Mouse (Mus musculus): ENCODE data around the gene Heyl. TPM values are rescaled to one million over a fixed set of nuclear protein-coding genes. Genes with fewer than 3 reads are reported as not detected.
"Not testable (repeated sequence)": the region's sequence is repeated elsewhere in the genome, so short reads cannot be mapped to it uniquely, and the experiment has no call there.

Gene Heyl
- polyA plus RNA-seq, 1 experiment from 2014 or later, result 13.9 TPM

- H3K36me3 ChIP-seq, result no peaks in the 10 kb centered on the region
- peaks cover 12% of the 10 kb centered on the region for H3K4me1 ChIP-seq (replicated peaks)
- H3K9ac ChIP-seq, result no peak within 1 kb of the TSS
- WGBS, result 59% methylated on average over 5 of the region's 5 CpGs
- peak; percentile 86 for ATAC-seq
- no peaks in the 10 kb centered on the region for H3K9me3 ChIP-seq
- H3K27me3 ChIP-seq (replicated peaks), result no peaks in the 10 kb centered on the region
- no peak within 1 kb of the TSS for H3K4me2 ChIP-seq (replicated peaks)
- H3K27ac ChIP-seq, result no peak within 1 kb of the TSS
- H3K4me3 ChIP-seq (replicated peaks), result no peak within 1 kb of the TSS
These were observed 28.5 kb downstream of the Heyl start, which contains the start of gene Pabpc4 for GRCm38 (mm10) chr4:123261721-123262401. Gene Pabpc4 (plus strand): TSS chr4:123262351.

DNA sequence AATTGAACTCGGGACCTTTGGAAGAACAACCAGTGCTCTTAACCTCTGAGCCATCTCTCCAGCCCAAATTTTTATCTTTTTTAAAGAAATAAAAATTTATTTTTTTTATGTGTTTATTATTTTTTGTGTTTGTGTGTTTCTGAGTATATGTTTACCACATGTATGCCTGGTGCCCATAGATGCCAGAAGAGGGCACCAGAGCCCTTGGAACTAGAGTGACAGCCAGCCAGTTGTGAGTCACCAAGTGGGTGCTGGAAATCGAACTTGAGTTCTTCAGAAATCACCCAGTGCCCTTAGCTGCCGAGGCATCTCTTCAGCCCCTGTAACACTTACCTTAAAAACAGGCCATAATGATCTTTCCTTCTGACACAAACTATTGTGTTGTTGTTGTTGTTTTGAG is 37.7 kb downstream of the Heyl start:
- Histone ChIP-seq H3K4me1 (replicated peaks) (no peaks in the 10 kb centered on the region), H3K36me3 (no peaks in the 10 kb centered on the region), H3K4me3 (replicated peaks) (no peak overlapping the region), H3K4me2 (replicated peaks) (no peak overlapping the region), H3K9me3 (no peaks in the 10 kb centered on the region), H3K9ac (no peak overlapping the region), H3K27ac (no peak overlapping the region), H3K27me3 (replicated peaks) (no peaks in the 10 kb centered on the region)
- WGBS, result 86% methylated on average over 3 of the region's 3 CpGs
- ATAC-seq, result no peak

DNA sequence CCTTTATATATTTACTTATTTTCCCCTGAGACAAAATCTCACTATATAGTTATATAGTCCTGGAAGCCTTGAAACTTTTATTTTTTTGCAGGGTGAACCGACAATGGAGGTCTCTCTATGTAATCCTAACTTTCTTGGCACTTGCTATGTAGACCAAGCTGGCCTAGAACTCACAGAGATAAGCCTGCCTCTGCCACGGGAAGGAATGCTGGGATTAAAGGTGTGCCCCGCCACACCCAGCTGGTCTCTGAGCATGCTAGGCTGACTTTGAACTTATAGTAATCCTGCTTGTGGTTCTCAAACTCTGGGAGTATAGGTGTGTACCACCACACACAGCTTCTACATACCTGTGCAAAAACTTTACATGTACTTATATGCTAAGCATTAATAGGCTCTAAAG is 46.8 kb downstream of the Heyl start:
- H3K36me3 ChIP-seq, result no peaks in the 10 kb centered on the region
- no peak overlapping the region for H3K27ac ChIP-seq
- no peak overlapping the region for H3K4me2 ChIP-seq (replicated peaks)
- no peaks in the 10 kb centered on the region for H3K27me3 ChIP-seq (replicated peaks)
- no peaks in the 10 kb centered on the region for H3K9me3 ChIP-seq
- WGBS, result 76% methylated on average over 3 of the region's 3 CpGs
- peaks cover 13% of the 10 kb centered on the region for H3K4me1 ChIP-seq (replicated peaks)
- ATAC-seq, result no peak
- no peak overlapping the region for H3K9ac ChIP-seq
- H3K4me3 ChIP-seq (replicated peaks), result no peak overlapping the region

DNA sequence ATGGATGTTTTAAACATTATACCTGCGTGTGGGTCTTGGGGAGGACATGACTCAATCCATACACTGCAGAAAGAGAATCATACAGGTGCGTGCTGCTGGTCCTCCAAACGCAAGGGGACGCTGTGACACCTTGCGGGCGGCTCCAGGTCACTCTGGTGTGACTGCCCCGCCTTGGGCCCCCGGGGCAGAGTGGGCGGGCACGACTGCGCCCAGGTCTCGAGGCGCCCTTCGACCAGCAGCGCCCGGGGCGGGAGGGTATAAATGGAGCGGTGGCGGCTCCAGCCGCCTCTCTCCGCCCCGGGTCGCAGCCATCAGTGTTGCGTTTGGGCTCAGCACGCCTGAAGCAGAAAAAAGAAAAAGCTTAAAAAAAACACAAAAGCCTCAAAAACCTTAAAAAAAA is 49.1 kb downstream of the Heyl start:
- WGBS, result under 1% methylated on average over 25 of the region's 25 CpGs

GRCm38 (mm10) chr4:123282915-123283674 is 49.7 kb downstream of the Heyl start:
- H3K9ac ChIP-seq, result peak overlapping the region; percentile 54
- not testable (repeated sequence) for H3K27me3 ChIP-seq (replicated peaks); H3K9me3 ChIP-seq; H3K36me3 ChIP-seq
- H3K4me1 ChIP-seq (replicated peaks), result peaks cover 25% of the 10 kb centered on the region
- peak overlapping the region; percentile 52 for H3K4me3 ChIP-seq (replicated peaks)
- WGBS, result 0% methylated on average over 41 of the region's 55 CpGs
- peak overlapping the region; percentile 56; the same call in 1 of the 2 replicates for H3K27ac ChIP-seq
- H3K4me2 ChIP-seq (replicated peaks), result peak overlapping the region; percentile 85
- peak; percentile 72 for ATAC-seq

More for the DNA sequence above, 49.1 kb downstream of the Heyl start:
- Histone ChIP-seq H3K36me3 (peaks cover 2% of the 10 kb centered on the region; the same call in 1 of the 2 replicates), H3K27me3 (replicated peaks) (no peaks in the 10 kb centered on the region), H3K9ac (peak overlapping the region; percentile 40; the same call in 1 of the 2 replicates), H3K4me3 (replicated peaks) (peak overlapping the region; percentile 52), H3K9me3 (no peaks in the 10 kb centered on the region), H3K4me1 (replicated peaks) (peaks cover 25% of the 10 kb centered on the region), H3K27ac (peak overlapping the region; percentile 56), H3K4me2 (replicated peaks) (peak overlapping the region; percentile 85)
- peak; percentile 97 for ATAC-seq

DNA sequence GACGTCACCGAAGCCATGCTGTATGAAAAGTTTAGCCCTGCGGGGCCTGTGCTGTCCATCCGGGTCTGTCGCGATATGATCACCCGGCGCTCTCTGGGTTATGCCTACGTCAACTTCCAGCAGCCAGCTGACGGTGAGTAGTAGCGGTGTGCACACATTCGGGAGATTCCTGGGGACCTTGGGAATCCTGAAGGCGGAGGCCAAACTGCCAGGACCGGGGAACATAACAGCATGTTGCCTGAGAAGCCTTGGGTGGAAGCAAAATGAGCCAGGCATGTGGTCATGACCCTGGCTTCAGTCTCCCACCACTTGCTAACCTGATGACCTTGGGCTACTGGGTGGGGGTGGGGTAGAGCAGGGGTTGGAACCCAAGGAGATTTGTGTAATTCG is 50.3 kb downstream of the Heyl start:
- Histone ChIP-seq H3K9ac (peak overlapping the region; percentile 54), H3K4me1 (replicated peaks) (peaks cover 25% of the 10 kb centered on the region), H3K4me2 (replicated peaks) (peak overlapping the region; percentile 85), H3K4me3 (replicated peaks) (peak overlapping the region; percentile 52), H3K27ac (peak overlapping the region; percentile 5; the same call in 1 of the 2 replicates)
- ATAC-seq; H3K9me3 ChIP-seq; H3K27me3 ChIP-seq (replicated peaks); H3K36me3 ChIP-seq: not testable (repeated sequence)
- WGBS, result under 1% methylated on average over 15 of the region's 15 CpGs

DNA sequence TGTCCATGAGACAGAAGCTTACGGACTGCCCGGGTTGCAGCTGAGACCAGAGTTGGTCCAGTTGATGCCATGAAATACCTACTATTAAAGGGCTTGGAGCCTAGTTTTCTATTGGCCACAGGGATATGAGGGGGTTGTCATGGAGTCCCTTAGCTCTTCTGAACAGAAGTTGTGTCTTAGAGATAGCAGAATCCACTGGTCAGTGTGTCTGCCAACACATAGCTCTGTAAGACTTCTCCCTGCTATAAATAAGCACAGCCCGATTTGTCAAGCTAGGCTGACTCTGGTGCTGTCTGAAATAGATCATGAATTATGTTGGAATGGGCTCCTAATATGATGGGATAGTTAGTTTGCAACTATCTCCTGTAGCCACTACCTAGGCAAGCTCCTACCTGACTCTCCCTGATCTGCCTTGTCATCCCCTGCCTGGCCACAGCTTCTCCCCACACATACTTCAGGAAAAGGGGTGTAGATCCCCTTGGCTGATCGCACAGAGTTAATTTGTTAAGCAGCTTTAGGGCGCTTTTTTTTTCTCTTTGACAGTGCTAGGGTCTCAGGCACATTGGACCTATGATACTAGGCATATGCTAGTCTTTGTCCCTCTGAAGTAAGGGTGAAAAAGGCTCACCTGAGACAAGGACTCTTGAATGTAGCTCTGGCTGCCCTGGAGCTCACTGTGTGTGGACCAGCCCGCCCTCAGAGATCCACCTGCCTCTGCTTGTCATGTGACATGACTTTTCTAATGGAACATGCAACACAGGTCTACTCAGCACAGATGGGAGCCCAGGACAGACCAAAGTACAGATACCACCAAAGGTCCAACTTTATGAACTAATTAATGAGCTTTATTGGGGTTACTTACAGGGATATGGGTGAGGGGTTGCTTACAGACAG is 51.6 kb downstream of the Heyl start:
- Histone ChIP-seq H3K4me2 (replicated peaks) (peak overlapping the region; percentile 85), H3K27me3 (replicated peaks) (no peaks in the 10 kb centered on the region), H3K9ac (peak overlapping the region; percentile 54), H3K9me3 (no peaks in the 10 kb centered on the region), H3K36me3 (peaks cover 18% of the 10 kb centered on the region), H3K27ac (no peak overlapping the region), H3K4me3 (replicated peaks) (peak overlapping the region; percentile 52), H3K4me1 (replicated peaks) (peaks cover 27% of the 10 kb centered on the region)
- ATAC-seq, result peak; percentile 29; the same call in 1 of the 2 replicates
- 64% methylated on average over 6 of the region's 6 CpGs for WGBS

- no peaks in the 10 kb centered on the region for H3K27me3 ChIP-seq (replicated peaks)
- H3K4me3 ChIP-seq (replicated peaks), result no peak overlapping the region
- no peak overlapping the region for H3K4me2 ChIP-seq (replicated peaks)
- peaks cover 32% of the 10 kb centered on the region for H3K36me3 ChIP-seq
- no peak overlapping the region for H3K9ac ChIP-seq
- peaks cover 27% of the 10 kb centered on the region for H3K4me1 ChIP-seq (replicated peaks)
- no peaks in the 10 kb centered on the region for H3K9me3 ChIP-seq
- no peak for ATAC-seq
- WGBS, result 92% methylated on average over 2 of the region's 2 CpGs
- no peak overlapping the region for H3K27ac ChIP-seq
These were observed 53.4 kb downstream of the Heyl start for GRCm38 (mm10) chr4:123286790-123287189.

GRCm38 (mm10) chr4:123289038-123289437 is 55.7 kb downstream of the Heyl start:
- Histone ChIP-seq H3K36me3 (peaks cover 50% of the 10 kb centered on the region), H3K9ac (no peak overlapping the region), H3K27me3 (replicated peaks) (no peaks in the 10 kb centered on the region), H3K27ac (no peak overlapping the region), H3K4me1 (replicated peaks) (peaks cover 25% of the 10 kb centered on the region), H3K9me3 (no peaks in the 10 kb centered on the region), H3K4me2 (replicated peaks) (no peak overlapping the region), H3K4me3 (replicated peaks) (no peak overlapping the region)
- 90% methylated on average over 12 of the region's 12 CpGs for WGBS
- no peak for ATAC-seq

DNA sequence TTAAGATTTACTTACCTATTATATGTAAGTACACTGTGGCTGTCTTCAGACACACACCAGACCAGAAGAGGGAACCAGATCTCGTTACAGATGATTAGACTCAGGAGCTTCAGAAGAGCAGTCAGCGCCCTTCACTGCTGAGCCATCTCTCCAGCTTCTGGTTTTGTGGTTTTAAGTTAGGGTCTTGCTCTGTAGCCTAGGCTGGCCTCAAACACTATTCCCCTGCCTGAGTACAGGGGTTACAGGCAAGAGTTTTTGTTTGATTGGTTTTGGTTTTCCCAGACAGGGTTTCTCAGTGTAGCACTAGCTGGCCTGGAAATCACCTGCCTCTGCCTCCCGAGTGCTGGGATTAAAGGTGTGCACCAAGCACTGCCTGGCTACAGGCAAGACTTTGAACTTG is 59.0 kb downstream of the Heyl start:
- H3K36me3 ChIP-seq, result peaks cover 70% of the 10 kb centered on the region

GRCm38 (mm10) chr4:123292989-123293388 is 59.6 kb downstream of the Heyl start:
- no peak overlapping the region for H3K4me2 ChIP-seq (replicated peaks)
- no peak for ATAC-seq
- WGBS, result 76% methylated on average over 7 of the region's 7 CpGs

More for the DNA sequence above, 59.0 kb downstream of the Heyl start:
- 80% methylated on average over 3 of the region's 3 CpGs for WGBS
- H3K9me3 ChIP-seq, result no peaks in the 10 kb centered on the region
- H3K4me2 ChIP-seq (replicated peaks), result no peak overlapping the region
- H3K9ac ChIP-seq, result no peak overlapping the region
- no peak for ATAC-seq
- no peak overlapping the region for H3K27ac ChIP-seq
- no peak overlapping the region for H3K4me3 ChIP-seq (replicated peaks)
- no peaks in the 10 kb centered on the region for H3K27me3 ChIP-seq (replicated peaks)
- 0 out of 2 replicates have a peak, but pooled peaks cover 2% of the 10 kb centered on the region for H3K4me1 ChIP-seq (replicated peaks)

More at GRCm38 (mm10) chr4:123292989-123293388, 59.6 kb downstream of the Heyl start:
- no peak overlapping the region for H3K4me3 ChIP-seq (replicated peaks)
- no peaks in the 10 kb centered on the region for H3K9me3 ChIP-seq
- no peak overlapping the region for H3K27ac ChIP-seq
- no peaks in the 10 kb centered on the region for H3K27me3 ChIP-seq (replicated peaks)
- 0 out of 2 replicates have a peak, but pooled peaks cover 2% of the 10 kb centered on the region for H3K4me1 ChIP-seq (replicated peaks)
- H3K9ac ChIP-seq, result no peak overlapping the region
- peaks cover 74% of the 10 kb centered on the region for H3K36me3 ChIP-seq

Measured in intestine, embryonic 15.5 days (tissue).